Mouse (Mus musculus) gonadal fat pad, adult 2 months (tissue): ENCODE results near the gene Dcst2. TPM values are rescaled to one million over a fixed set of nuclear protein-coding genes. Genes with fewer than 3 reads are reported as not detected.

Experiments
- DNase-seq: peaks from one replicate; pipeline ENCODE4 v3.0.0-alpha.2; 2012; ENCODE audit warnings: low read depth
- polyA plus RNA-seq: library from polyadenylated mRNA; depleted of rRNA; stranded (reverse); fragments of >200 nt; gene quantifications from 2 replicates; pipeline ENCODE4 v1.2.3, GENCODE M21; 2012

Dcst2 gene
- polyA plus RNA-seq, 1 experiment: 2.5 TPM

DNA sequence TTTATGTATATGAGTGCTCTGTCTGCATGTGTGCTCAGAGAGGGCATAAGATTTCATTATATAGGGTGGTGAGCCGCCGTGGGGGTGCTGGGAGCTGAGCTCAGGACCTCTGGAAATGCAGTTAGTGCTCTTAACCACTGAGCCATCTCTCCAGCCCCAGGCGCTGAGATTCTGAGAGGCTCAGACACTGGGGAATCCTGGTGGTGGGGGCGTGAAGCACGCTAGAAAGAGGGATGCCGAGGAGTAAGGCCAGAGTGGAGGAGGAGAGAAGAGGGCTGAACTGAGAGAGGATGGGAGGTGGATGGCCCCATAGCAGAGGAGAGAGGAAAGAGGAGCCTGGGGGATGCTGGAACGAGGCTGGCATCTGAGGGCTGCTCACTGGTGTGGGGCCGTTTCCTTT lies 2.9 kb downstream of the Dcst2 start:
- no peak for DNase-seq

DNA sequence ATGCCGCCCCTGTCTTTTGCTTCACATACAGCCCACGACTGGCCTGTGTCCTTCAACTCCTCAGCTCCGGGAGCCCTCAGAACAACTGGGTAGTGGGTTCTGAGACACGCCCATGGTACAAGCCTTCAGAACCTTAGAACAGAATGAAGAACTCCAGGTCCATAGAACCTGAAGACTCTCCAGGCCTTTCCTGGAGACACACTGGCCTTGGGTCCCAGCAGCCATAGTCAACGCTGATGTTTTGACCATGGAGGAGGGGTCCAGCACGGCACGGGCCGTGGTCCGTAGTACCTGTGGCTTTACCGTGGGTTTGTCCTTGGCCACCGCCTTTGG lies 3.3 kb downstream of the Dcst2 start, which contains the start of gene Dcst1:
TSS of gene Dcst1 (minus strand) at position 101 of the 333 bp plus-strand sequence.
- no peak for DNase-seq

DNA sequence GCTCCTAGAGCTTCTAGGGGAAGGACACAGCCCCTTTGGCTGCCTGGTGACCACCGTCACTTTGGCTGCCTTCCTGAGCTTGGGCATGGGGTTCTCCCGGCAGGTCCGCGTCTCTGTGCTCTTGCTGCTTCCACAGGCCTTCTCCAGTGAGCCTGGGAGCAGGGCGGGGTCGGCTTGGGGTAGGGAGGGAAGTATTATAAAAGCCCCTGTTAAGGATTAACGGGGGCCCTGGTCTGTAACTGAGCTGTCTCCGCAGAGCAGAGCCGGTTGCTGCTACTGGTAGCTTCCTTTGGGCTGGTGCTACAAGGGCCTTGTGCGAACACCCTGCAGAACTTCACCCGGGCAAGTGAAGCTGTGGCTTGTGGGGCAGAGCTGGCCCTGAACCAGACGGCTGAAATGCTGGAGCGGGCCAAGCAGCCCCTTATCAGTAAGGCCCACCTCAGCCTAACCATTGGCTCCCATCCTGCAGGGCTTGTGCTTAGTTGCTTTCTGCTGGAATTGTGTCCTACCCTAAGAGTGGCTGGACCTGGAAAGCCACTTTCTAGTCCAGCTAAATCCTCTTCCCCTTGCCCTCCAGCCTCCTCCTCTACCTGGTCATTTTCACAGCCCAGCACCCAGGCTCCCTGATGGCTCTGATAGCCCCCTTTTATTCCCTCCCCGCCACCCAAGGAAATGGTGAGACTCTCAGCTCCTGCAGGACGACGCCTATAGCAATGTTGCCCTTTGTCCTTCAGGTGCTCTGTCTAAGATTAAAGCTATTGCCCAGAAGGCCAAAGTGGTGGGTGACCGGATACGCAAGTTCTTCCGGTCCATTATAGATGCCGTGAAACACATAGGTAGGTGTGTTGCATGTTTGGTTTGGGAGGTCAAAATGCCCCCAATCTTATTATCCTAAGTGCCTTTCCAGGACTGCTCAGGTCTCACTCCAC lies 4.0 kb downstream of the Dcst2 start:
- no peak for DNase-seq

DNA sequence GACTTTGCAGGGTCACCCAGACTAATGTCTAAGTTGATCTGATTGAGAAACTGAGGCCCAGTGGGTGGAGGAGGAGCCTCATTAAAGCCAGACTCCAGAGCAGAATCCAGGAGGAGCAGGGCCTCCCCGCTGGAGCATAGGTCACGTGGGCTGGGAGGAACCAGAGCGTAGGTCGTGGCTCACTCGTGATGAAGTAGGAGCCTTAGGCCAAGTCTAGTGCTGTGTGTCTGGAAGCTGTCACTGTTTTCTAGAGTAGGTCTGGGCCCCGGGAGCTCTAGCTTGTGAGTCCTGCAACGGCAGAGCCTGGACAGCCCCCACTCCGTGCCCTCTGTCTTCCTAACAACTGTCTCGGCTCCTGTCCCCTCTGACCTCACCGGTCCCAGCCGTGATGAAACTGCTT lies 5.6 kb downstream of the Dcst2 start:
- no peak for DNase-seq

DNA sequence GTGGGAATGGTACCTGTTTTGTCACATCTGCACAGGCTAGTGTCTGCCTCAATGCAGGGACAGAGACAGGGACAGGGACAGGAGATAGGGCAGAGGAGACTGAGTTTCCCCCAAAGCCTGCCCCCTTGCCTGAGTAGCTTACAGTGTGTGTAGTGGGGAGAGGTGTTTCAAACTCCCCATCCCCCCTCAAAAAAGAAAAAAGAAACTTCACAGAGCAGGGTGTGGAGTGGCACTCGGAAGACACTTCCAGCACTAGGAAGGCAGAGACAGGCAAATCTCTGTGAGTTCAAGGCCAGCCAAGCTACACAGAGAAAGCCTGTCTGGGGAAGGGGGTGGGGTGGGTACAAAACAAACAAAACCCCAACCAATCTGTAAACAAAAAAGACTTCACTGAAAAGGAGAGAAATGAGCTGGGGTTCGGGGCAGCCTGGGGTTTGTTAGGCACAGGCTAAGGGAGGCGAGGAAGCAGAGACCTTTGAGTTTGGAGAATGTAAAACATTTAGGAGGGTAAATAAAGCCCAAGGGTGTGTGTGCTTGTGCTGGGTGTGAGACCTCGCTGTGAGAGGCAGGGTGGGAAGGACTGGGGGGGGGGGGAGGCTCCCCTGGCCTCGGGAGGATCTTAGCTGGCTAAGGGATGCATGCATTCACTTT lies 11.9 kb downstream of the Dcst2 start:
- no peak for DNase-seq

DNA sequence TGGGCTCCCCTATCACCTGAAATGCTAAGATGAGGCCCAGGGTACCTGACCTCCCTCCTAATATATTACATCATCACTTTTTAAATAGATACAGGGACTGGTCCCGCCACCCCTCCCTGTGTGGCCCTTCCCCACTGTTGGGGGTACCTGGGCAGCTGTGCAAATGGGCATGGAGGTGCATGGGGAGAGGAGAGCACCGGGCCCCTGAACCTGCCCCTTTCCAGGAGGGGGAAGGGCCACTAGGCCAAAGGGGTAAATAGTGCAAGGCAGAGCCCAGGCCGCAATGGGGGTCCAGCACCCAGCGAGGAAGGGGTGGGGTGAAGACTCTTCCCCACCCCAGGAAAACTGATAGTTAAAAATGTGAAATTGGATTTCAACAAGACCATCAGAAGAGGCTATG lies 16.1 kb downstream of the Dcst2 start:
- no peak for DNase-seq

DNA sequence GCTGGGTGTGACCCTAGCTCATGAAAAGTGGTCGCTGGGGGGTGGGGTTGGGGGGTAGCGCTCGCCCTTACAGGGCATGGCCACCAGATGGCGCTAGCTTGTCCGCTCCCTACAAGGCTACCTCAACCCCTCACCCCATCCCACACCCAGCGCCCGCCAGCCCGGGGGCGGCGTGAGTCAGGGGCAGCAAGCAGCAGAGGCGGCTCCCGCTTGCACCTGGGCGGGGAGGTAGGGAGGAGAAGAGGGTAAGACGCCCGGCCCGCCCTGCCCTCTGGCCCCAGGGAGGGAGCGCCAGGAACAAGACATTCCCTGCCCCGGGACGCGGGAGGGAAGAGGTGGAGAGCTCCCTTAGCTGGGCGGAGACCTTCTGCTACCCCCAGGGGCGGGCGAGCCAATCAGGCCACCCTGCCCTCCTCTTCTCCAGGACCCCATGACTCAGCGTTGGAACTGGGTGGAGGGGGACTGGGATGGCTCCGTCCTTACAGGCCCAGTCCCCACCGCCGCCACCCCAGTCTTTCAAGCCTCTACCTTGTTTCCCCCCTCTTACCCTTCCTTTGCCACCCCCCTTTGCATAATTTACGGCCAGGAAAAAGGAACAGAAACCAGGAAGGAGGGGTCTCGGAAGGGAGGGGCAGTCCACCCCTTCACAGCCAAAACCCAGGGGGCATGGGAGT lies 16.8 kb downstream of the Dcst2 start:
- DNase-seq: no peak

DNA sequence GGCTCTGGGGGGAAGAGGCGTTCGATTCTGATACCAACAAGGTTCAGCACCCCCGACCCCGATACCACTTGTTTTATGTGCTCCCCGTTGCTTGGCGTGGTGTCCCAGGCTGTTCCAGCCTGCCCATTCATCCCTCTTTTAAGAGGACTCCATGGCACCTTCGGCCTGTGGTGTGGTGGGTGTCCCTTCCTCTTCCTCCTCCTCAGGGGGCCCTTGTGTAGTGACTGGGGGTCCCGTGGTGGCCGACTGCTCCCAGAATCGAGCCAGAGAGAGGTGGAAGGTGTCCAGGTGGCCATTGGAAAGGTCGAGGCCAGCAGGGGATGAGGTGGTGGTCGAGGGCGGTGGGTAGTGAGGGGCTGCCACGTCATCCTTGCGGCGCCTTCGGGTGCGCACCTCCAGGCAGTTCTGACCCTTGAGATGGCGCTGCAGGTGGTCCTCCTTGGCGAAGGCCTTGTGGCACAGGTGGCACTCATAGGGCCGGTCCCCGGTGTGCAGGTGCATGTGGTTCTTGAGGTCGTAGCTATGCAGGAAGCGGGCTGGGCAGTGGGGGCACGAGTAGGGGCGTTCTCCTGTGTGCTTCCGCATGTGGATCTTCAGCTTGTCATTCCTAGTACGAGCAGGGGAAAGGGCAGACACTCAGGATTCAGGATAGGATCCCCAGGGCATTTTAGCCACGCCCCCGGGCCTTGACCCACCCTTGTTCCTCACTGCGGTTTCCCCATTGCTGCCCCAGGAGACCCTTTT lies 17.8 kb downstream of the Dcst2 start:
- no peak for DNase-seq

DNA sequence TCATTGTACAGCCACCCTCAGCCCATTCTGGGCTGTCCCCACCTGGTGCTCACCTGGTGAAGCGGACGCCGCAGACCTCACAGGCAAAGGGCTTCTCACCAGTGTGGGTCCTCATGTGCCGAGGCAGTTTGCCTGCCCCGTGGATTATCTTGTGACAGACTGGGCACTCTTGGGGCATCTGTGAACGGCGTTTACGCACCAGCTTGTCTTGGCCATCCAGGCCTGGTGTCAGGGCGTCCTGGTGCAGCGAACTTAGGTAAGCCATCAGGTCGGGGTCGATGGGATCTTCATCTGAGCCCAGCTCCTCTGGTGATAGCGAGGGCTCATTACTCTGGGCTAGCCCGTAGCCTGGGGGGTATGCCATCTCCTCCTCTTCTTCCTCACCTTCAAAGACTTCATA lies 18.5 kb downstream of the Dcst2 start:
- no peak for DNase-seq

DNA sequence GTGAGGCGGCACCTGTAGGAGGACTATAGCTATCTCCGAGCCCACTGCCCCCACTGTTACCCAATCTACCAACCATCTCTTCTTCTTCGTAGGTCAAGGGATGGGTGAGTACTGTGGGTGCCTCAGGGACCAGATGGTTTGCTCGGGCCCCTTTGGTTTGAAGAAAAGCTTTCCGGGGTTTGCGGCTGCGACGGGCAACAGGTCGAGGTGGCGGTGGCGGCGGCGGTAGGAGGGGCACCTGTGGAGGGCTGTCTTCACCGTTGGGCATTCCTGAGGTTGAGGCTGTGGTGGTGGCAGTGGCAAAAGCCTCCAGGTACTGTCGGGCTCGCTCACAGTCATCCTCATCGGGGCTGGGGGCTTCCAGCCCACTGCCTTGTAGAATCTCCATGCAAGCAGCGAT lies 18.9 kb downstream of the Dcst2 start:
- DNase-seq: no peak

DNA sequence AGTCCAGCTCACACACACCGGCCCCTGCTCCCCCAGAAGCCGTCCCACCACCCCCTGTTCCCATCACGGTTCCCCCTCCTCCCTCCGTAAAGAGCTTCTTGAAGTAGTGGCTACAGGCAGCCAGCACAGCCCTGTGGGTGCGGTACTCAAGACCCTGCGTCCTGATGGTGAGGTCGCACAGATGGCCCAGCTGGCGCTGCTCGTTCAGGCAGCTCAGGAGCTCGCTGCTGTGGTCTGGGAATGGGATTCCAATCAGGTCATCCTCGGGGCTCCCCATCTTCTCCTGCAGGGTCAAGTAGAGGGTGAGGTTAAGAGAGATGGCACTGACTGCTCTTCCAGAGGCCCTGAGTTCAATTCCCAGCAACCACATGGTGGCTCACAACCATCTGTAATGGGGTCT lies 19.5 kb downstream of the Dcst2 start:
- DNase-seq: no peak

DNA sequence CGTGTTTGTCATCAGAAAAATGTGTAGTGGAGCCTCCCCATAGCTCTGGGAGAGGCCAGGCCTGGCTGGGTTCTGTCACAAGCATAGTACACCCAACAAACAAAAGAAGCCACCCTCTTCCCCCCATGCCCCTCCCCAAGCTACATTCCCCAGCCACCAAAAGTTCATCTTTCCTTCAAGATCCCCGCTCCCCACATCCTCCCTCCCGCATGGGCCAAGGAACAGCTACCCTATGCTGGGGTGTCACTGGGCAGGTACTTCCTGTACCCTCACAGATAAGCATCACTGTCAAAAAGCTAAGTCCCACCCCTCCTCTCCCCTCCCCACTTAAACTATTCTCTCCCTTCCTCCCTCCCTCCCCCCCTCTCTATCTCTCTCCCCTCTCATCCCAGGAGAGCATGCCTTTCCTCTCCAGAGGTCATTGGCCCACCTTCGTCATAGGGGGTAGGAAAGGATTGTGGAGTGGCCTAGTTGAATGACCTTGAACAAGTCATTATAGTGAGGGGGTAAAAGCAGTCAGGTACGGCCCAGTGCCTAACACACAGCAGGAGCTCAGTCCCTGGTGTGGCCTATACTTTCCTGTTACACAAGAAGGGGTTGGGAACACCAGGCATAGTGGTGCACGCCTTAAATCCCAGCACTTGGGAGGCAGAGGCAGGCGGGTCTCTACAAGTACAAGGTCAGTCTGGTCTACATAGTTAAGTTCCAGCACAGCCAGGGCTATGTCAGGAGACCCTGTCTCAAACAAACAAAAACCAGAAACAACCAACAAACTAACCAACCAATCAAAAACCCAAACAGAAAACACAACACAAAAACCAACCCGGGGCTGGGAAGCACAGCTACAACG lies 20.5 kb downstream of the Dcst2 start:
- DNase-seq: no peak

DNA sequence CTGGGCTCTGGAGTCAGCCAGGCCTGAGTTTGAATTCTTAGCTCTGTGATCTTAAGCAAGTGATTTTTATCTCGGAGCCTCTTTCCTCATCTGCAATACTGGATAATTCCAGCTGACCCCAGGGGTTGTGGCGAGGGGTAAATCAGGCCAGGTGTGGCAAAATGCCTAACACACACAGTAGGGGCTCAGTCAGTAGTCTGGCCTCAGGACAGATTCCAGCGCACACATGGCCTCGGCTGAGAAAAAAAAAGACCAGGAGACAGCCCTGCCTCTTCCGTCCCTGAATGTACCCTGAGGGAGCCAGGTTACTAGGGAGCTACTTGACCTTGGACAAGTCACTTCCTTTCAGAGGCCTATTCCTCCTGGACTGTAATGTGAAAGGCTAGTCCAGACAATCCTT lies 21.2 kb downstream of the Dcst2 start:
- no peak for DNase-seq

DNA sequence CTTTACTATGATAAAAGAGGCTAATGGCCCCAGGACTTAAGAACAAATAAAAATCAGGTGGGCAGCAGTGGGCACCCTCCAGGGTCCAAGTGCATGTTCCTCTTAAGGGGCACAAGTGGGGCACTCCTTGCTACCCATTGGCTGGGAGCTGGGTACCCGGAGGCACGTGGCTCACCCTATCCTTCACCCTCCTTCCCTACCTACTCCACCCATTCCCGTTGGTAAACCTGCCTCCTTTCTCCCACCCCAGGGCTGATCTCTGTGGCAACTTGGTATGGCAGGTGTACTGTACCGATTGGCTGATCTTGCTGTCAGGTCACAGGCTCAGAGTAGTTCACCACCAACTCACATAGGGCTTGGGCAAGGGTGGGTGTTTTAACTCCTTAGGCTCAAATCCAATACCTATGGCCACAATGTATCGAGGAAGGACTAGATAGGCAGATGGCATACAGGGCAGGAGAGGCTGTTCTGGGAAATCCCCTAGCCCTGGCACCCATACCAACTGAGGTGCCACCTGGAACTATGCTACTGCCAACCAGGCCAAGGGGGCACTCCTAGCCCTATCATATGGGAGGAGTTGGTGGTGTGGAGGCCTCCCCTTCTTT lies 22.0 kb downstream of the Dcst2 start:
- DNase-seq: no peak

DNA sequence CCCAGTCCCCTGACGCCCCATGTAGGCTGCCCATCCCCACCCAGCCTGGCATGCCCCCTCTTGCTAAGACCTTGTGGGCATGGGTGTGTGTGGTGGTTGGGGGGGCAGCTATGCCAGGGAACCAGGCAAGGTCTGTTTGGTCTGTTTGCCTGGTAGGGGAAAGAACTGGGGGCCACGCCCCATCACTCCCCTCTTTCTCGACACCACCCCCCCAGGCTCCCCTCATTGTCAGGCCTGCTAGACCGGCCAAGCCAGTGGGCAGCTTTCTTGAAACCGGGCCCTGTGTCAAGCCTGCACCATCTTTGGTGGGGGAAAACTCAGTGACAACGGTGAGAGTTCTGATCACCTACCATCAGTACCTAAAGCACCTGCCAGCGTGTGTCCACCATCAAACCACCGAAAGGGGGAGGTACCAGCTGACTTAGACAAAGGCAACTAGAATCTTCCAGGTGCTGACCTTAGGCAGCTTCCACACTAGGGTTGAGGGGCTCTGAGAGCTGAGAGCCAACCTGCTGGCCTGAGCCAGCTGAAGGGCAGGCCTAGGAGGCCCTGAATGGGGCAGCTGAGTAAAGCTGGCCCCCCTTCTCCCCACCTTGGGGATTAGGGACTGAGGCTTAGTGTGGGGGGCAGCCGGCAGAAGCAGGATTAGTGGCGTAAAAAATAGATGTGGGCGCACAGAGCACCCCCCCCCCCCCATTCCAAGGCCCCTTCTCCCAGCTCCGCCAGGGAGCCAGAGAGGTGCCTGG lies 22.7 kb downstream of the Dcst2 start:
- DNase-seq: no peak

DNA sequence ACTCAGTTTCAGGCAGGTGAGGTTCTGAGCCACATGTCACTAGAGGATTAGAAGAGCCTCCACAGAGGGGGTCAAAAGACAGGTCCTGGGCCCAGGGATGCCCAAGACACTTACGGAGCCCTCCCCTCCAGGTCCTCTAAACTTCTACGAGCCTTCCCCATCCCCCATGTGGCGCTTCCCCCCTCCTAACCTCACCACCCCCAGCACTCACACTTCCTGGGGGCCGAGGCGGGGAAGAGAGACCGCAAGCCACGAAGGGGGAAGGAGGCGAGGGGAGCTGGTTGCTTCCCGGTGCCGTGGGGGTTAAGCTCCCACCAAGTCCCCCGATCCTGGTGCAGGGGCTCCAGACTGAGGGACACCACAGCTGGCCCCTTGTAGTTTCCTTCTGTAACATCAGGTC lies 23.7 kb downstream of the Dcst2 start:
- DNase-seq: no peak

DNA sequence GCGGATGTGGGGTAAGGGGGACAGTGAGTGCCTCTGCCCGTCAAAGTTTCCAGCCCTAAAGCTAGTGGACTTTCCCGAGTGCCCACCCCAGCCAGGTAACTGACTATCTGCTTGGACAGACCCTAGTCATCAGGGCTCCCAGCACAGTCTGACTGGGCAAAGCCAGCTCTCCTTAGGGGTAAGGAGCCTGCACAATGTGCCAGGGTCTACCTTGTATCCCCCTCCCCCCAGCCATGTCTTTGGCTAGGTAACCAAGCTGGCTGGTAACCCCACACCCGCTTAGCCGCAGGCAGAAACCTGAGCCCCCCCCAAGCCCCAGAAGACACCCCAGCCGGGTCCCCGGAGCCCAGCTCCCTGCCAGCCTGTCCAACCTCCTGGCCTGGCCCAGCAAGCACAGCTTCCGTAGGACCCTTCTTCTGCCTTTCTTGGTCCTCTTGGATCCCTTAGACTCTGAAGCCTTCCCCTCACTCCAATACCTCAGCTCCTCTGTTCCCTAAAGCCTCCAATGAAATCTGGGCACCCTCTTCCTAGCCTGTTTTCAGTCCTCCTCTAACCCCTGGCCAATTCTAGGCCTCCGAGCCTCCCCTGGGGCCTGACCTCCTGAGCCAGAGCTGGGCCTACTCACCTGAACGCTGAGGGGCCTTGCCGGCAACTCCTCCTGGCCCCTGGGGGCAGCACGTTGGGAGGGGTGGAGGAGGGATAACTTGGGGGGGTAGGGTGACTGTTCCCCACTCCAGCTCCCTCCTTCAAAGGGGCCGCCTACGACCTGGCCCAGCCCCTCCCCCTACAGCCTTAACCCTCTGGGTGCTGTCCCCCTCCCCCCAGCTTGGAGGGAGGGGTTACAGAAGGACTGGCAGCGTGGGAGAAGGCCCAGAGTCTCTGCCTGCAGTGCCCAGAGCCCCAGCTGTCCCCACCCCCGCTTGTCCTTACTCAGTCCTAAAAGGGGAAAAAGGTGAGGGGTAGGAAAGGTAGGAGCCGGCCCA lies 25.0 kb downstream of the Dcst2 start:
- DNase-seq: no peak

DNA sequence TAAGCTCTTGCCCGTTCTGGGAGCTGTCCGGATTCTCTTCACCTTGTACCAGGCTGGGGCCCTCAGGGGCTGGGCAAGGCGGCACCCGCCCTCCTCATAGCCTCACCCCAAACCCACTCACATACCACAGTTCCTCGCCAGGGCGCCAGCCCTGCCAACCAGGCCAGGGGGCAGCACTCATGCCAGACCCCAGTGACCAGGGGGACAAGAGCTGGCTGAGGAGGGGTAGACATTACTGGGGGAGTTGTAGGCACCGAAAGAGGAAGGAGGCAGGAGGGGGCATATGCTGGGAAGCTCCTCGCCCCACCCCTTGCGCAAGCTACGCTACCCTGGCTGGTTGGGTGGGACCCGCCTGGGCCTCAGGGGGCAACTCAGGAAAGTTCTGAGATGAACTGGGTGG lies 25.9 kb downstream of the Dcst2 start:
- DNase-seq: no peak
